Mouse (Mus musculus) cerebellum, postnatal 36 days (tissue): ENCODE results near the gene Trub2.

ENCODE experiments used
- DNase-seq, 2 experiments: peaks; one replicate each; pipeline ENCODE4 v3.0.0; 2021 to 2022; ENCODE audit warnings: mixed read lengths in 2 of 2

Trub2 gene

GRCm38 (mm10) chr2:29771611-29772461, 16.5 kb downstream of the Trub2 start:
- no peak for DNase-seq

GRCm38 (mm10) chr2:29770162-29770561, 18.1 kb downstream of the Trub2 start:
- DNase-seq, result no peak

- no peak for DNase-seq
Measured at GRCm38 (mm10) chr2:29768901-29769300, 19.4 kb downstream of the Trub2 start.

- no peak for DNase-seq
Measured at GRCm38 (mm10) chr2:29767976-29768709, 20.2 kb downstream of the Trub2 start.

- peak; percentile 74 to 76 for DNase-seq
Measured at GRCm38 (mm10) chr2:29764831-29765230, 23.5 kb downstream of the Trub2 start.

- no peak for DNase-seq
Measured at GRCm38 (mm10) chr2:29755693-29756092, 32.6 kb downstream of the Trub2 start.

GRCm38 (mm10) chr2:29752397-29752796, 35.9 kb downstream of the Trub2 start:
- DNase-seq, result no peak

- DNase-seq, result no peak
Measured at GRCm38 (mm10) chr2:29751497-29751896, 36.8 kb downstream of the Trub2 start, which contains the start of gene Gm13420. Gene Gm13420, minus strand, starts transcription at chr2:29751685.

- DNase-seq, result no peak
Measured at GRCm38 (mm10) chr2:29748499-29748898, 39.8 kb downstream of the Trub2 start.

- DNase-seq, result peak in 1 of 2 experiments; percentile 43
Measured at GRCm38 (mm10) chr2:29747852-29748251, 40.5 kb downstream of the Trub2 start.

- no peak for DNase-seq
Measured at GRCm38 (mm10) chr2:29747188-29747782, 41.0 kb downstream of the Trub2 start.

GRCm38 (mm10) chr2:29744256-29744655, 44.0 kb downstream of the Trub2 start:
- no peak for DNase-seq

GRCm38 (mm10) chr2:29741207-29741606, 47.1 kb downstream of the Trub2 start:
- DNase-seq, result no peak

- DNase-seq, result no peak
Measured at GRCm38 (mm10) chr2:29739368-29739767, 48.9 kb downstream of the Trub2 start.

- DNase-seq, result no peak
Measured at GRCm38 (mm10) chr2:29738799-29739198, 49.5 kb downstream of the Trub2 start.

GRCm38 (mm10) chr2:29737209-29737925, 50.9 kb downstream of the Trub2 start:
- DNase-seq, result no peak

GRCm38 (mm10) chr2:29735708-29736107, 52.6 kb downstream of the Trub2 start:
- DNase-seq, result no peak

- DNase-seq, result no peak
Measured at GRCm38 (mm10) chr2:29733348-29733747, 55.0 kb downstream of the Trub2 start.

- DNase-seq, result no peak
Measured at GRCm38 (mm10) chr2:29732559-29732958, 55.7 kb downstream of the Trub2 start.

- DNase-seq, result peak; percentile 55 to 64
Measured at GRCm38 (mm10) chr2:29731545-29731944, 56.8 kb downstream of the Trub2 start.

- no peak for DNase-seq
Measured at GRCm38 (mm10) chr2:29729500-29729899, 58.8 kb downstream of the Trub2 start.

GRCm38 (mm10) chr2:29724664-29725365, 63.5 kb downstream of the Trub2 start:
- DNase-seq, result no peak
